Mouse (Mus musculus) erythroblast, embryonic 14.5 days (primary cell): ENCODE data around the gene Pycr1.

Source experiments
- GATA1 ChIP-seq: IDR thresholded peaks from 2 replicates; pipeline ENCODE4 v1.6.1; 2012; ENCODE audit warnings: low read length, inconsistent platforms, mixed read lengths
- TAL1 ChIP-seq: IDR thresholded peaks from 3 replicates; pipeline ENCODE4 v1.6.1; 2012; ENCODE audit warnings: low read length, inconsistent platforms, mixed read lengths

DNA sequence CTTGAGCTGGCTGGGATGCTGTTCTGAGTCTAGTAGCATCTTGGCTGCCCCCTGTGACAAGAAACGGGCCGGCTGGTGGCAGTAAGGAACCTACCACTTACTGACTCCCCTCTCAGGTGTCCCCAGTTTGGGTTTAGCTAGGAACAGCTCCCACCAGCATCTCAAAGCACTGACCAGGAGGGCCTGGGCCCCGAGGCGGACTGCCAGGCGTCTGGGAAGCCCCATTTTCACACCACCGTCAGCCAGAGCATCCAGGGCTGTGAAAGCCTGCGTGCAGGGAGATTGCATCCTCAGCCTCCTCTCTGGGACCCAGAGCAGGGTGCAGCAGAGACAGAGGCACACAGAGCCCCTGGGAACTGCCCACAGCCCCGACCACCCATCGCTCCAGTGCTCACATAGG is 2.3 kb downstream of the Pycr1 start:
- TF ChIP-seq GATA1 (no peak), TAL1 (no peak)
